Comparison of ENCODE assay signal across 14 mouse cellular contexts in the genomic region with DNA sequence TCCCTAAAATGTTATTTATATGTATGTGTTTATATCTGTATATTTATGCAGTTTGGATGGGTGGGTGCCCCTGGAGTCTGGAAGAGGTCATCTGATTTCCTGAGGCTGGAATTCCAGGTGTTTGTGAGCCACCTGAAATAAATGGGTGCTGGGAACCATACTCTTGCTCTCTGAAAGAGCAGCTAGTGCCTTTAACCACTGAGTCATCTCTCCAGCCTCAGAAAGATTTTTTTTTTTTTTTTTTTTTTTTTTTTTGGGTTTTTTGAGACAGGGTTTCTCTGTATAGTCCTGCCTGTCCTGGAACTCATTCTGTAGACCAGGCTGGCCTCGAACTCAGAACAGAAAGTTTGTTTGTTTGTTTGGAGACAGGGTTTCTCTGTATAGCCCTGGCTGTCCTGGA. TPM values are rescaled to one million over a fixed set of nuclear protein-coding genes. Genes with fewer than 3 reads are reported as not detected.
DNase-seq lines count a peak whose midpoint lies in the region; ATAC-seq and TF ChIP-seq lines count a peak whose summit lies in the region.
"Had no signal": no experiment of that assay in that cellular context is flagged by ENCODE, and none has a peak within 500 bp of the region (broad histone marks: within the 10 kb centered on the region; RNA-seq: fewer than 3 reads in every experiment).

No protein-coding gene starts in this region.

- no peak overlapping the region for H3K27ac ChIP-seq in heart, embryonic 15.5 days
- H3K27ac ChIP-seq in ES-Bruce4 (ENCODE audit: insufficient read depth, low read length), result no peak overlapping the region
- no peak overlapping the region for H3K27ac ChIP-seq in forebrain, embryonic 14.5 days (ENCODE audit: low read depth, low read length)
- no peak overlapping the region for H3K27ac ChIP-seq in liver, embryonic 14.5 days
- H3K27ac ChIP-seq: left cerebral cortex, adult 2 months had no signal

- no peak for ATAC-seq in heart, embryonic 15.5 days (replicated peaks; ENCODE audit: insufficient number of reproducible peaks, insufficient read depth, low FRiP score, low read depth)
- ATAC-seq in forebrain, embryonic 14.5 days, result no peak
- ATAC-seq in liver, embryonic 14.5 days (ENCODE audit: insufficient read depth), result no peak

- H3K36me3 ChIP-seq in heart, embryonic 15.5 days, result peaks cover 47% of the 10 kb centered on the region
- peaks cover 62% of the 10 kb centered on the region for H3K36me3 ChIP-seq in ES-Bruce4 (ENCODE audit: control insufficient read depth, insufficient read depth, low read length, poor library complexity, severe bottlenecking)
- H3K36me3 ChIP-seq in forebrain, embryonic 14.5 days (ENCODE audit: control insufficient read depth, insufficient read depth, low read length), result peaks cover 58% of the 10 kb centered on the region
- peaks cover 58% of the 10 kb centered on the region for H3K36me3 ChIP-seq in liver, embryonic 14.5 days (replicated peaks; ENCODE audit: control insufficient read depth, insufficient read depth, low read depth)

- H3K27me3 ChIP-seq in heart, embryonic 15.5 days, result no peaks in the 10 kb centered on the region
- H3K27me3 ChIP-seq in ES-Bruce4 (ENCODE audit: control insufficient read depth, insufficient read depth, low read length, poor library complexity, severe bottlenecking), result no peaks in the 10 kb centered on the region
- H3K27me3 ChIP-seq in forebrain, embryonic 14.5 days (replicated peaks; ENCODE audit: control insufficient read depth, insufficient read depth, low read length), result no peaks in the 10 kb centered on the region
- no peaks in the 10 kb centered on the region for H3K27me3 ChIP-seq in liver, embryonic 14.5 days (ENCODE audit: control insufficient read depth, insufficient read depth, low read length)
- H3K27me3 ChIP-seq: megakaryocyte, embryonic 14.5 days had no signal

- H3K4me3 ChIP-seq in heart, embryonic 15.5 days, result no peak overlapping the region
- H3K4me3 ChIP-seq in ES-Bruce4 (ENCODE audit: low read depth, low read length), result no peak overlapping the region
- no peak overlapping the region for H3K4me3 ChIP-seq in forebrain, embryonic 14.5 days (ENCODE audit: low read depth, low read length)
- no peak overlapping the region for H3K4me3 ChIP-seq in liver, embryonic 14.5 days (ENCODE audit: insufficient read depth in 1 of 2, low read depth in 2 of 2, low read length in 2 of 2)
- H3K4me3 ChIP-seq: left cerebral cortex, adult 2 months had no signal

- H3K4me2 ChIP-seq in heart, embryonic 15.5 days, result peak overlapping the region; percentile 16; the same call in 1 of the 2 replicates
- peak overlapping the region; percentile 33 for H3K4me2 ChIP-seq in forebrain, embryonic 14.5 days (ENCODE audit: low read length)
- peak overlapping the region; percentile 48 for H3K4me2 ChIP-seq in liver, embryonic 14.5 days (ENCODE audit: low read depth)

- H3K9me3 ChIP-seq in heart, embryonic 15.5 days (replicated peaks), result no peaks in the 10 kb centered on the region
- H3K9me3 ChIP-seq in ES-Bruce4 (replicated peaks; ENCODE audit: control insufficient read depth, insufficient read depth, low read length, poor library complexity, severe bottlenecking), result no peaks in the 10 kb centered on the region
- H3K9me3 ChIP-seq in forebrain, embryonic 14.5 days (replicated peaks; ENCODE audit: control insufficient read depth, low read length), result no peaks in the 10 kb centered on the region
- no peaks in the 10 kb centered on the region for H3K9me3 ChIP-seq in liver, embryonic 14.5 days (ENCODE audit: control insufficient read depth, low read length)
- H3K9me3 ChIP-seq: megakaryocyte, embryonic 14.5 days had no signal

- no peak for DNase-seq in heart, postnatal 10 days
- no peak for DNase-seq in forebrain, embryonic 14.5 days (ENCODE audit: low spot score)
- DNase-seq in liver, embryonic 14.5 days (ENCODE audit: low read depth in 3 of 3, low spot score in 3 of 3), result no peak
- no peak for DNase-seq in adrenal gland, adult 2 months
- no peak for DNase-seq in layer of hippocampus, postnatal 36 days
- DNase-seq in gastrocnemius, postnatal 10 days, result no peak
- DNase-seq: cerebellum, adult 11 months; gastrocnemius, postnatal 14 days; kidney, adult 11 months had no signal

- TF ChIP-seq EP300 in ES-Bruce4 (IDR thresholded peaks at IDR 0.05; ENCODE audit: insufficient read depth, low read depth, low read length), result no peak
- TF ChIP-seq EP300 in liver, embryonic 14.5 days (IDR thresholded peaks at IDR 0.05; ENCODE audit: low read depth), result no peak

- TF ChIP-seq CTCF in ES-Bruce4 (IDR thresholded peaks at IDR 0.05; ENCODE audit: low read depth, low read length), result no peak
- no peak for TF ChIP-seq CTCF in liver, embryonic 14.5 days (IDR thresholded peaks at IDR 0.05; ENCODE audit: low read depth)

- WGBS in heart, embryonic 15.5 days, result 83% methylated on average over 1 of the region's 1 CpGs
- 100% methylated on average over 1 of the region's 1 CpGs for WGBS in forebrain, embryonic 14.5 days
- 74% methylated on average over 1 of the region's 1 CpGs for WGBS in liver, embryonic 14.5 days (ENCODE audit: insufficient replicate concordance)

- H3K4me1 ChIP-seq in heart, embryonic 15.5 days (replicated peaks), result peaks cover 35% of the 10 kb centered on the region
- H3K4me1 ChIP-seq in ES-Bruce4 (ENCODE audit: control insufficient read depth, insufficient read depth, low read length), result peaks cover 3% of the 10 kb centered on the region
- H3K4me1 ChIP-seq in forebrain, embryonic 14.5 days (ENCODE audit: control insufficient read depth, insufficient read depth, low read length), result peaks cover 31% of the 10 kb centered on the region
- H3K4me1 ChIP-seq in liver, embryonic 14.5 days (replicated peaks; ENCODE audit: control insufficient read depth in 2 of 2, insufficient read depth in 2 of 2, low read length in 1 of 2), result peaks cover 11 to 15% of the 10 kb centered on the region in 2 experiments

- intact Hi-C loops in heart, postnatal 10 days (cut with DNase I), result no loop called here

- H3K9ac ChIP-seq in heart, embryonic 15.5 days, result no peak overlapping the region
- peak overlapping the region; percentile 54; the same call in 1 of the 2 replicates for H3K9ac ChIP-seq in ES-Bruce4 (ENCODE audit: low read depth, poor library complexity, severe bottlenecking)
- H3K9ac ChIP-seq in forebrain, embryonic 14.5 days (ENCODE audit: low read length), result no peak overlapping the region
- no peak overlapping the region for H3K9ac ChIP-seq in liver, embryonic 14.5 days (replicated peaks)

- TF ChIP-seq POLR2A in ES-Bruce4 (IDR thresholded peaks at IDR 0.05; ENCODE audit: insufficient read depth, low read length), result no peak

RNA-seq across cellular contexts. Expression of gene Sp1, which starts 5.1 kb away (rescaled TPM):
- polyA plus RNA-seq in heart, embryonic 15.5 days (2015; fragmentation: Nextera tagmentation; extraction: Ambion mirVana), result 4.7 and 5.0 TPM in 2 replicates
- total RNA-seq in heart, postnatal 10 days (2021), result 10 to 100 TPM; 57.7 to 68.4 TPM
- 103 and 106 TPM in 2 replicates for polyA plus RNA-seq in ES-Bruce4 (2011; ENCODE audit: insufficient read depth, insufficient read length, low read depth, missing spikeins)
- 6.6 and 7.0 TPM in 2 replicates for polyA plus RNA-seq in forebrain, embryonic 14.5 days (2014; fragmentation: Nextera tagmentation; extraction: Ambion mirVana)
- polyA plus RNA-seq in liver, embryonic 14.5 days (2012; rRNA removed), result 9.2 and 9.5 TPM in 2 replicates
- polyA plus RNA-seq in liver, embryonic 14.5 days (2014; fragmentation: Nextera tagmentation; extraction: Ambion mirVana), result 5.0 and 5.4 TPM in 2 replicates
- 10 to 100 TPM; 71.7 to 72.1 TPM for total RNA-seq in adrenal gland, adult 2 months (2021)
- polyA plus RNA-seq in adrenal gland, adult 2 months (2012; rRNA removed), result 8.5 and 11.1 TPM in 2 replicates
- 10 to 100 TPM; 22.4 to 23.1 TPM for total RNA-seq in layer of hippocampus, postnatal 36 days (2021)
- total RNA-seq in gastrocnemius, postnatal 10 days (2021), result 10 to 100 TPM; 32.9 to 43.2 TPM

RNA-seq across cellular contexts. Expression of gene Amhr2, which starts 34.1 kb away (rescaled TPM):
- 4.9 and 5.7 TPM in 2 replicates for polyA plus RNA-seq in heart, embryonic 15.5 days (2015; fragmentation: Nextera tagmentation; extraction: Ambion mirVana)
- 1 to 10 TPM in 1 of 2 experiments, under 1 TPM in 1; 0.67 to 1.4 TPM for total RNA-seq in heart, postnatal 10 days (2021)
- polyA plus RNA-seq in ES-Bruce4 (2011; ENCODE audit: insufficient read depth, insufficient read length, low read depth, missing spikeins), result 1.8 and 2.8 TPM in 2 replicates
- polyA plus RNA-seq in forebrain, embryonic 14.5 days (2014; fragmentation: Nextera tagmentation; extraction: Ambion mirVana), result 0.11 and 0.25 TPM in 2 replicates
- polyA plus RNA-seq in liver, embryonic 14.5 days (2012; rRNA removed), result 0.05 and 0.06 TPM in 2 replicates
- 0.11 and 0.23 TPM in 2 replicates for polyA plus RNA-seq in liver, embryonic 14.5 days (2014; fragmentation: Nextera tagmentation; extraction: Ambion mirVana)
- 1 to 10 TPM; 1.0 to 1.6 TPM for total RNA-seq in adrenal gland, adult 2 months (2021)
- polyA plus RNA-seq in adrenal gland, adult 2 months (2012; rRNA removed), result 1.3 and 2.5 TPM in 2 replicates
- total RNA-seq in layer of hippocampus, postnatal 36 days (2021), result under 1 TPM; 0.42 to 0.51 TPM
- 1 to 10 TPM; 4.1 to 5.8 TPM for total RNA-seq in gastrocnemius, postnatal 10 days (2021)
- polyA plus RNA-seq: embryonic facial prominence, embryonic 11.5 days had no signal

RNA-seq across cellular contexts. Expression of gene Sp7, which starts 44.1 kb away (rescaled TPM):
- 0.15 and 0.22 TPM in 2 replicates for polyA plus RNA-seq in heart, embryonic 15.5 days (2015; fragmentation: Nextera tagmentation; extraction: Ambion mirVana)
- not detected for total RNA-seq in heart, postnatal 10 days (2021)
- not detected in 2 replicates for polyA plus RNA-seq in ES-Bruce4 (2011; ENCODE audit: insufficient read depth, insufficient read length, low read depth, missing spikeins)
- 0.33 and 0.39 TPM in 2 replicates for polyA plus RNA-seq in forebrain, embryonic 14.5 days (2014; fragmentation: Nextera tagmentation; extraction: Ambion mirVana)
- 0.01 and 0.07 TPM in 2 replicates for polyA plus RNA-seq in liver, embryonic 14.5 days (2012; rRNA removed)
- polyA plus RNA-seq in liver, embryonic 14.5 days (2014; fragmentation: Nextera tagmentation; extraction: Ambion mirVana), result 0.04 TPM in 1 of 2 replicates, not detected in the other
- total RNA-seq in adrenal gland, adult 2 months (2021), result under 1 TPM; 0.09 to 0.14 TPM
- polyA plus RNA-seq in adrenal gland, adult 2 months (2012; rRNA removed), result 0.50 and 0.55 TPM in 2 replicates
- under 1 TPM; 0.38 to 0.57 TPM for total RNA-seq in layer of hippocampus, postnatal 36 days (2021)
- 1 to 10 TPM in 1 of 2 experiments, under 1 TPM in 1; 0.14 to 7.4 TPM for total RNA-seq in gastrocnemius, postnatal 10 days (2021)

RNA-seq across cellular contexts. Expression of gene Prr13, which starts 47.8 kb away (rescaled TPM):
- polyA plus RNA-seq in heart, embryonic 15.5 days (2015; fragmentation: Nextera tagmentation; extraction: Ambion mirVana), result 87.9 and 91.2 TPM in 2 replicates
- 10 to 100 TPM; 23.3 to 27.3 TPM for total RNA-seq in heart, postnatal 10 days (2021)
- polyA plus RNA-seq in ES-Bruce4 (2011; ENCODE audit: insufficient read depth, insufficient read length, low read depth, missing spikeins), result 49.7 and 55.4 TPM in 2 replicates
- 103 and 116 TPM in 2 replicates for polyA plus RNA-seq in forebrain, embryonic 14.5 days (2014; fragmentation: Nextera tagmentation; extraction: Ambion mirVana)
- polyA plus RNA-seq in liver, embryonic 14.5 days (2012; rRNA removed), result 69.0 and 84.6 TPM in 2 replicates
- polyA plus RNA-seq in liver, embryonic 14.5 days (2014; fragmentation: Nextera tagmentation; extraction: Ambion mirVana), result 111 and 117 TPM in 2 replicates
- 100 to 1,000 TPM; 105 to 197 TPM for total RNA-seq in adrenal gland, adult 2 months (2021)
- 213 and 313 TPM in 2 replicates for polyA plus RNA-seq in adrenal gland, adult 2 months (2012; rRNA removed)
- 10 to 100 TPM; 40.6 to 41.0 TPM for total RNA-seq in layer of hippocampus, postnatal 36 days (2021)
- total RNA-seq in gastrocnemius, postnatal 10 days (2021), result 10 to 100 TPM; 11.3 to 14.5 TPM

RNA-seq across cellular contexts. Expression of gene Pcbp2, which starts 59.3 kb away (rescaled TPM):
- 130 and 139 TPM in 2 replicates for polyA plus RNA-seq in heart, embryonic 15.5 days (2015; fragmentation: Nextera tagmentation; extraction: Ambion mirVana)
- total RNA-seq in heart, postnatal 10 days (2021), result 100 to 1,000 TPM; 547 to 592 TPM
- 1,129 and 1,194 TPM in 2 replicates for polyA plus RNA-seq in ES-Bruce4 (2011; ENCODE audit: insufficient read depth, insufficient read length, low read depth, missing spikeins)
- 187 and 226 TPM in 2 replicates for polyA plus RNA-seq in forebrain, embryonic 14.5 days (2014; fragmentation: Nextera tagmentation; extraction: Ambion mirVana)
- polyA plus RNA-seq in liver, embryonic 14.5 days (2012; rRNA removed), result 185 and 221 TPM in 2 replicates
- 93.3 and 103 TPM in 2 replicates for polyA plus RNA-seq in liver, embryonic 14.5 days (2014; fragmentation: Nextera tagmentation; extraction: Ambion mirVana)
- total RNA-seq in adrenal gland, adult 2 months (2021), result 100 to 1,000 TPM; 641 to 760 TPM
- 388 and 545 TPM in 2 replicates for polyA plus RNA-seq in adrenal gland, adult 2 months (2012; rRNA removed)
- 100 to 1,000 TPM; 448 to 513 TPM for total RNA-seq in layer of hippocampus, postnatal 36 days (2021)
- 100 to 1,000 TPM; 476 to 508 TPM for total RNA-seq in gastrocnemius, postnatal 10 days (2021)
